Mouse (Mus musculus) CH12.LX (cell line): ENCODE measurements around the gene Cacnb4.

ENCODE experiments used
- CTCF ChIP-seq, 2 experiments: IDR thresholded peaks in 1 of 2; conservative IDR thresholded peaks in 1 of 2; 2 replicates each; pipeline ENCODE4 v1.5.1; 2011 to 2012; ENCODE audit warnings: low read depth in 2 of 2, low read length in 2 of 2, improper control_type of control experiment in 1 of 2, inconsistent platforms in 1 of 2, mild to moderate bottlenecking in 1 of 2, moderate library complexity in 1 of 2
- E2F4 ChIP-seq: IDR thresholded peaks from 2 replicates; pipeline ENCODE4 v1.6.1; 2011; ENCODE audit warnings: low read depth, low read length, improper control_type of control experiment; ENCODE audit not compliant: insufficient replicate concordance
- EP300 ChIP-seq: IDR thresholded peaks from 2 replicates; pipeline ENCODE4 v1.6.1; 2011; ENCODE audit warnings: low read length, improper control_type of control experiment
- KAT2A ChIP-seq: IDR thresholded peaks from 2 replicates; pipeline ENCODE4 v1.6.1; 2012; ENCODE audit warnings: low read length, improper control_type of control experiment, inconsistent platforms; ENCODE audit not compliant: insufficient replicate concordance
- MXI1 ChIP-seq: IDR thresholded peaks from 2 replicates; pipeline ENCODE4 v1.6.1; 2011; ENCODE audit warnings: mild to moderate bottlenecking, low read depth, low read length, improper control_type of control experiment
- NELFE ChIP-seq: IDR thresholded peaks from 2 replicates; pipeline ENCODE4 v1.6.1; 2011; ENCODE audit warnings: low read depth, low read length, improper control_type of control experiment
- NRF1 ChIP-seq: IDR thresholded peaks from 2 replicates; pipeline ENCODE4 v1.6.1; 2014; ENCODE audit warnings: low read depth, mild to moderate bottlenecking, inconsistent platforms, low read length, improper control_type of control experiment, moderate library complexity
- POLR2A ChIP-seq: IDR thresholded peaks from 2 replicates; pipeline ENCODE4 v1.6.1; 2011; ENCODE audit warnings: low read depth, mild to moderate bottlenecking, improper control_type of control experiment, low read length

GRCm38 (mm10) chr2:52529245-52529644 is 147.4 kb downstream of the Cacnb4 start:
- TF ChIP-seq CTCF (conservative IDR thresholded peaks at IDR 0.05 in 1 of 2, IDR thresholded peaks at IDR 0.05 in 1 of 2; ENCODE audit: low read depth in 2 of 2, low read length in 2 of 2) (no peak), MXI1 (no peak), EP300 (no peak), POLR2A (no peak), NELFE (no peak), E2F4 (no peak), NRF1 (no peak), KAT2A (no peak)
